Mouse (Mus musculus): ENCODE measurements around the gene Ptgir.
A peak's percentile ranks its signal among the peaks of the same experiment; 100 is the strongest.
"Not testable (repeated sequence)": the region's sequence is repeated elsewhere in the genome, so short reads cannot be mapped to it uniquely, and the experiment has no call there.

Ptgir gene

GRCm38 (mm10) chr7:16940292-16940691, 34.0 kb downstream of the Ptgir start:
- peak; percentile 79 to 85 for DNase-seq (ENCODE audit: low spot score in 2 of 2)

- DNase-seq (ENCODE audit: low spot score in 2 of 2), result no peak
Observed at GRCm38 (mm10) chr7:16942861-16943260, 36.6 kb downstream of the Ptgir start.

GRCm38 (mm10) chr7:16944061-16944807, 37.9 kb downstream of the Ptgir start, which contains the start of gene Pnmal2:
Pnmal2 (plus strand) TSS chr7:16944682.
- peak; percentile 84 to 86 for DNase-seq (ENCODE audit: low spot score in 2 of 2)

- peak in 1 of 2 experiments; percentile 33 for DNase-seq (ENCODE audit: low spot score in 2 of 2)
Observed at GRCm38 (mm10) chr7:16944808-16945315, 38.6 kb downstream of the Ptgir start.

GRCm38 (mm10) chr7:16945419-16945818, 39.1 kb downstream of the Ptgir start:
- DNase-seq (ENCODE audit: low spot score in 2 of 2), result no peak

- no peak for DNase-seq (ENCODE audit: low spot score in 2 of 2)
Observed at GRCm38 (mm10) chr7:16946441-16947348, 40.4 kb downstream of the Ptgir start.

GRCm38 (mm10) chr7:16947349-16947895, 41.1 kb downstream of the Ptgir start:
- peak in 1 of 2 experiments; percentile 58 for DNase-seq (ENCODE audit: low spot score in 2 of 2)

GRCm38 (mm10) chr7:16947959-16948361, 41.7 kb downstream of the Ptgir start:
- no peak for DNase-seq (ENCODE audit: low spot score in 2 of 2)

GRCm38 (mm10) chr7:16948923-16949458, 42.7 kb downstream of the Ptgir start:
- DNase-seq (ENCODE audit: low spot score in 2 of 2), result no peak

GRCm38 (mm10) chr7:16949908-16950841, 43.9 kb downstream of the Ptgir start:
- peak; percentile 89 to 92 for DNase-seq (ENCODE audit: low spot score in 2 of 2)

GRCm38 (mm10) chr7:16950861-16951635, 44.8 kb downstream of the Ptgir start:
- peak; percentile 83 to 88 for DNase-seq (ENCODE audit: low spot score in 2 of 2)

- DNase-seq (ENCODE audit: low spot score in 2 of 2), result not testable (repeated sequence)
Observed at GRCm38 (mm10) chr7:16953776-16954175, 47.5 kb downstream of the Ptgir start.

- no peak for DNase-seq (ENCODE audit: low spot score in 2 of 2)
Observed at GRCm38 (mm10) chr7:16955712-16956111, 49.4 kb downstream of the Ptgir start.

GRCm38 (mm10) chr7:16956410-16957265, 50.3 kb downstream of the Ptgir start:
- DNase-seq (ENCODE audit: low spot score in 2 of 2), result peak; percentile 67 to 79

- DNase-seq (ENCODE audit: low spot score in 2 of 2), result peak; percentile 95 to 97
Observed at GRCm38 (mm10) chr7:16959539-16960187, 53.4 kb downstream of the Ptgir start, which contains the start of gene Pnmal1. Pnmal1 (plus strand) TSS chr7:16959679.

Data from right cerebral cortex, adult 2 months (tissue).